Mouse (Mus musculus): ENCODE data around the gene Map3k6. TPM values are rescaled to one million over a fixed set of nuclear protein-coding genes. Genes with fewer than 3 reads are reported as not detected.

The Map3k6 gene
- total RNA-seq, 2 experiments from 2014 or later = 2.3 to 5.8 TPM

DNA sequence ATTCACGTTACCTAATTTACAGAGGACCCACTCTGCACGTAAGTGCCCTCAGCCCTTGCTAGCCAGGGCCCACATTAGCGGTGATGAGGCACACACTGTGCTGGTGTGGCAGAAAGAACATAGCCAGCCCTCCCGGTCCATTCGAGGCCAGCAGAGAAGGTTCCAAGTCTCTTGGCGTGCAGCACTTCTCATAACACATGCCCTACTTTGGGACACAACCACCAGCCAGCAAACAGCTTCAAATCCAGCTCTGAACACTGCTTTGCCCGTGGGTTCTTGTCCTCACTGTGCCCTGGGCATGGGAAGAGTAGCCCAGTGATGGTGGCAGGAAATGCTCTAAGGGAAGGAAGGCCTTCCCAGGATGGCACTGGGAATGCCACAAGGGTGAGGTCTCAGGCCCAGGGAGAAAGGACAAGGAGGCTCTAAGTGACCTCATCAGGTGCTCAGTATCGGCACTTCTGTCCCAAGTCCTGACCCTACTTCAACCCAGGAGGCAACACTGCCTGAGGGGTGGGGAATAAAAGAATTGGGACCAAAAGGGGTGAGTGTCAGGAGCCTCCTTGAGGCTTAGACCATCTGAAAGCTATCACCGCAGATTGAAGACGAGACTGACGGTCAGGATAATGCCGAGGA is 25.7 kb downstream of the Map3k6 start:
- intact Hi-C loops (cut with DNase I) = no loop called here

GRCm38 (mm10) chr4:133268931-133269330 is 28.3 kb downstream of the Map3k6 start:
- intact Hi-C loops (cut with DNase I) = no loop called here
- DNase-seq (ENCODE audit: low spot score in 2 of 2) = no peak

More for the DNA sequence above, 25.7 kb downstream of the Map3k6 start:
- DNase-seq (ENCODE audit: low spot score in 2 of 2) = no peak

- intact Hi-C loops (cut with DNase I) = no loop called here
- no peak for DNase-seq (ENCODE audit: low spot score in 2 of 2)
Observed at GRCm38 (mm10) chr4:133269596-133269995, 29.0 kb downstream of the Map3k6 start.

GRCm38 (mm10) chr4:133270929-133271328 is 30.3 kb downstream of the Map3k6 start:
- intact Hi-C loops (cut with DNase I) = no loop called here

DNA sequence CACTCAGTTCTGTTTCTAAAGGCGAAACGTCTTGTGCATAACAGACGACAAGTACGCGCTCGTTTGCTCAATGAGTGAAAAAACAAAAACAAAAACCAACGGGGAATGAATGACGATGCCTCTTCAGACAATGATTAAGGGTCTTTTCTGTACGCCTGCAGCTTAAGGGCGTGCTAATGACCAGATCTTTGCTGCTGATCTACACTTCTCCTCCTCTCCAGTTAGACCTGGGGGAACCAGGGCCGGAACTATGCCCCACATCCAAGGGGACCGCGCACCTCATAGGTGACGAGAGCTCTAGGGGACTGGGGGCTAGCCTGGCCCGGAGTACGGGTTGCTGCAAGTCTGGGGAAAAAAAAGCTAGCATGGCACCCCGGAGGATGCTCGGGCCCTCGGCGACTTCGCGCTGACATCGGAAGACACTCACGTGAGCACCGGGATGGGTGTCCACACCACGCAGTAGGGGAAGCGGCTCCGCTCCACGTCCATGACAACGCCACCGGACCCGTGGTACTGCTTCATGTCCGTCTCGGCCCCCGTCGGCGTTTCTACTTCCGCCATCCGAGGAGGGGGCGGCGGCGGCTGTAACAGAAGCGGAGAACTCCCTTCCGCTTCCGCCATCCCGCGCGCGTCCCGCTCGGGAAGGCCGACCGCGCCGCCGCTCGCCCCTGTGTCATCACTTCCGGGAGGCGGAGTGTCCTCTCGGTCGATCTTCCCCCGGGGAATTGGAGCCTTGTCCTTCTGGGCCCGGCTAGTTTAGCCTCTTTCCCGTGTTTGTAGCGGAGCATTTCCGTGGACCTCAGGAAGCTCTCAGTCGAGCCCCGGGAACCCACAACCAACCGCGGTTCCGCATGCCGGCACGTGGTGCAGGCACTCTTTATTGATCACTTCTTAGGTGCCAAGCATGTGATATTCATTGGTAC is 36.7 kb downstream of the Map3k6 start, which contains the start of gene Tmem222:
Tmem222 (minus strand) TSS at position 689 of the 923 bp plus-strand sequence.
- intact Hi-C loops (cut with DNase I) = no loop called here
- peak; percentile 95 for DNase-seq (ENCODE audit: low spot score in 2 of 2)

More at GRCm38 (mm10) chr4:133270929-133271328, 30.3 kb downstream of the Map3k6 start:
- DNase-seq (ENCODE audit: low spot score in 2 of 2) = no peak

GRCm38 (mm10) chr4:133278067-133278466 is 37.4 kb downstream of the Map3k6 start:
- intact Hi-C loops (cut with DNase I) = no loop called here
- no peak for DNase-seq (ENCODE audit: low spot score in 2 of 2)

- intact Hi-C loops (cut with DNase I) = no loop called here
- peak in 1 of 2 experiments; percentile 60 for DNase-seq (ENCODE audit: low spot score in 2 of 2)
Observed at GRCm38 (mm10) chr4:133278482-133278881, 37.9 kb downstream of the Map3k6 start.

GRCm38 (mm10) chr4:133281513-133281912 is 40.9 kb downstream of the Map3k6 start:
- no peak for DNase-seq (ENCODE audit: low spot score in 2 of 2)
- intact Hi-C loops (cut with DNase I) = no loop called here

DNA sequence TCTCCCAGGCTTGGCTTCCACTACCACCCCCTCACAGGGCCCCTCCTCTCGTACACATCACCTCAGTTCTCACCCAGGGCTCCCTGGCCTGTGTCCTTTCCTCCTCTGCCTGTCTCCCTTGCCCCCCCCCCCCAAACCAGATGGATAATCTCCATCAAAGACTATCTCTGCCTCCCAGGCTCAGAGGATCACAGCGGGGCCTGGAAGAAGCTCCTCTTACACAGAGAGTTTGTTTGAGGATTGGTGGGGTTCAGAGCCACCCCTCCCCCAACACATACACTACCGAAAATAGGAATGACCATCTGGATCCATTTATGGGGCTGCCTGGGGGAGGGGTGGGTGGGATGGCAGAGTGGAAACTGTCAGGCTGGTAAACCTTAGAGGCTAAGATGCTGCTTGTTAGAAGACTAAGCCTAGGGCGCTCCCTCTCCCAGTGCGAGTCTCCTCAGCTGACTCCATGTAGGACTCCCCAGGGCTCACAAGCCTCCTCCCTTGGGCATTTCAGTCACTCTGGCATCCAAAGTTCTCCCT is 41.4 kb downstream of the Map3k6 start:
- peak in 1 of 2 experiments; percentile 45 for DNase-seq (ENCODE audit: low spot score in 2 of 2)
- intact Hi-C loops (cut with DNase I) = no loop called here

- intact Hi-C loops (cut with DNase I) = no loop called here
- no peak for DNase-seq (ENCODE audit: low spot score in 2 of 2)
Observed at GRCm38 (mm10) chr4:133282656-133283055, 42.0 kb downstream of the Map3k6 start.

DNA sequence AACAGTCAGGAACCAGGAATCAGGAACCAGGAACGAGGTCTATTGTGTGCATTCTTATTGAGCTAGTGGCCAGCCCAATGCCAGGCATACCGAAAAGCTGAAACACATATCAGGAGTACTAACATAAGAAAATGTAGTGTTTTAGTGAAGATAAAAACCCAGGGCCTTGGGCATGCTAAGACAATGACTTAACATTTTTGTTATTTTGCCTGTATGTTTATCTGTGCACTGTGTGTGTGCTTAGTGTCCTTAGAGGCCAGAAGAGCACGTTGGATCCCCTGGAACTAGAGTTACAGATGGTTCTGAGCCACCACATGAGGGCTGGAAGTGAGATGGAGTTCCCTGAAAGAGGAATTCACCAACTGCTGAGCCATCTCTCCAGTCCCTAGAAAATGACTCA is 44.7 kb downstream of the Map3k6 start:
- no peak for DNase-seq (ENCODE audit: low spot score in 2 of 2)
- intact Hi-C loops (cut with DNase I) = no loop called here

DNA sequence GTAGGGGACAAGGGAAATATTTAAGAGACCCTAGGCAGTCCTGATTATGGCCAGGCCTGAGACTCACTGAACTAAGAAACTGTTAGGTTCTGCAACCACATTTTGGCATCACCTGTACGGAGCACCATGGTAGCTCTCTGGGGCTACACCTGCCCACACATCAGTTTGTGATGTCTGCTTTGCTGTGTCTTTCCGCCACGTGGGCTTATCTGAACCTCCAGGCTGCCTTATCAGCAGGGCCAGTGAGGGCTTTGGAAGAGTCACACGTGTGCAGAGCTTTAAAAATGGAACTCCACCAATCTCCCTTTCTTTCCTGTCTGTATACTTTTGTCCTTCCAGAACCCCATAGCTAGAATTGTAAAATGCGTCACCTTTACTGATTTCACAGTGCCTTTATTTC is 45.3 kb downstream of the Map3k6 start:
- intact Hi-C loops (cut with DNase I) = no loop called here
- no peak for DNase-seq (ENCODE audit: low spot score in 2 of 2)

GRCm38 (mm10) chr4:133286476-133287077 is 46.0 kb downstream of the Map3k6 start:
- intact Hi-C loops (cut with DNase I) = no loop called here
- DNase-seq (ENCODE audit: low spot score in 2 of 2) = no peak

DNA sequence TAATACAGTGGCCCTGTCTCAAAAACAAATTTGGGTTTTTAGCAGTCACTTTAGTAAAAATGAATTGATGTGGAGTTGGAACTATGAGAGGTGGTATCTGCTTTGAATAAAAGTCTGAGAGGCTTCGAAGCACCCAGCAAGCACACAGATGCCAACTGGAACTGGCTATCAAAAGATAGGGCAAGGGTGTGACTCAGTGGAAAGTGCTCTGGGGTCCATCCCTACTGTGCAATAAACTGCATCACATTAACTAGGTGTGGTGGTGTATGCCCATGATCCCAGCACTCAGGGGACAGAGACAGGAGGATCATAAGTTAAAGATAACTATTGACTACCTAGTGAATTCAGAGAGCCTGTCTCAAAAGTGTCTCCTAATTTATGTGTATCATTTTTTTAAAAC is 50.6 kb downstream of the Map3k6 start:
- intact Hi-C loops (cut with DNase I) = no loop called here
- no peak for DNase-seq (ENCODE audit: low spot score in 2 of 2)

- DNase-seq (ENCODE audit: low spot score in 2 of 2) = no peak
- intact Hi-C loops (cut with DNase I) = no loop called here
Observed at GRCm38 (mm10) chr4:133292405-133292804, 51.8 kb downstream of the Map3k6 start.

DNA sequence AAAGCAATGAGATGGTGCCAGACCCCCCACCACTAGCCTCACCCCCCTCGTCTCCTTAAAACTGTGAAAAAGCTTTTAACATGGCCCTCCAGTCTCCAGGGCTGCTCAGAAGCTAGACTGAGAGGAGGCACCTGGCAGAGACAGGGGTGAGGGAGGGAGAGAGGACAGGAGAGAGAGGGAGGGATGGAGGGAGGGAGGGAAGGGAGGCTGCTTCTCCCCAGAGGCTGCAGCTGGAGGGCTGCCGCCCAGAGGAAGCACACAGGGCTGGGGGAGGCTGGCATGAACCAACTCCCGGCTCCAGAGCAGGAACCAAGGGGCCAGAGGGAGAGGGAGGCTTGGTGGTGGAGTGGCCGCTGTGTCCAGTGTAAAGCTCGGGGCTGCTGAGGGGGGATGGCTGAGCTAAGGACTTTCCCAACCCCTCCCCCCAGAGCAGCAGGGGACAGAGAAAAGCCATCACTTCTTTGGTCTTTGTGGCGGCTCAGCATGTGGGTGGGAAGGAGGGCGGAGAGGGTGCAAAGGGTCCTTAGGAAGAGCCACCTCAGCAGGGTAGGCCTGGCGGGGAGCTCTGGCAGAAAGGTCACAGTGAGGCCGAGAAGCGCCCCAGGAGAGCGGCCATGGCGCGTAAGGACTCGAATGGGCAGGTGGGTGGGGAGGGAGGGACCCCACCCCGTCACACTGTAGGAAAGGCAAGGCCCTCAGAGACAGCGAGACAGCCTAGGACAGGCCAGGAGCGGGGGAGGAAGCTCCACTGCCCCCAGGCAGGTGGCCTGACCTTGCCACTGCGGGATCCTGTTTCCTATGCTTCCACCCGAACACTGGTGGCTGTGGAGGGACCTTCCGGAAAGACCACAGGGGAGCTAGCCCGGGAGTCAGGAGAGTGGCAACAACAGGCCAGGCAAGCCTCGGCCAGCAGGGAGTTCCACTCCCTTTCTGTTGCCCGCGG is 52.6 kb downstream of the Map3k6 start:
- intact Hi-C loops (cut with DNase I) = no loop called here
- no peak for DNase-seq (ENCODE audit: low spot score in 2 of 2)

DNA sequence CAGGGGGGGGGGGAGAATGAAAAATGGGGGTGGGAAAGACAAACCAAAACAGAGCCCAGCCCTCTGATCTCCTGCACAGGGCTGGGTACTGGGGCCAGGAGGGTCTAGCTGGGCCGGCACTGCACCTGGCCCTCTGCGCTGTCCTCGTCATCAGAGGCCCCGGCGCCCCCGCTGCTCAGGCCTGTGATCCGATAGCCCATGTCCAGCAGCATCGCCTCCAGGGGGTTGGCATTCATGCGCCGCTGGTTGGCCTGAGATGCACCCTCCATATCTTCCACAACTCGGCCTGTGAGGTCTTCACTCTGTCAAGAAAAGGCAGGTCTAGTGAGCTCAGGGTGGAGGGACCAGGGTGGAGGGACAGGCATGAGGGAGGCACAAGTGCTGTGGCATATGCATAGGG is 53.5 kb downstream of the Map3k6 start:
- intact Hi-C loops (cut with DNase I) = no loop called here
- DNase-seq (ENCODE audit: low spot score in 2 of 2) = no peak

GRCm38 (mm10) chr4:133297360-133297759 is 56.7 kb downstream of the Map3k6 start:
- no peak for DNase-seq (ENCODE audit: low spot score in 2 of 2)
- intact Hi-C loops (cut with DNase I) = loop anchor here (5.0 kb wide), 4 partner anchors 45 to 350 kb away; no protein-coding TSS in a partner anchor

- intact Hi-C loops (cut with DNase I) = loop anchor here (5.0 kb wide), 4 partner anchors 46 to 351 kb away; no protein-coding TSS in a partner anchor
- peak; percentile 91 to 92 for DNase-seq (ENCODE audit: low spot score in 2 of 2)
Observed at GRCm38 (mm10) chr4:133297801-133298238, 57.2 kb downstream of the Map3k6 start.
